Mouse (Mus musculus) bone marrow, adult 2 months (tissue): ENCODE measurements around the gene Islr.

ENCODE experiments used
- CTCF ChIP-seq: fragments of 200-500 bp; IDR thresholded peaks from 2 replicates; pipeline ENCODE4 v1.5.1; 2011; ENCODE audit warnings: low read length, control low read depth; ENCODE audit not compliant: control insufficient read depth, insufficient read depth
- POLR2A ChIP-seq: fragments of 200-500 bp; IDR thresholded peaks from 2 replicates; pipeline ENCODE4 v1.6.1; 2011; ENCODE audit warnings: low read depth, mild to moderate bottlenecking, control low read depth, low read length, borderline replicate concordance; ENCODE audit not compliant: control insufficient read depth

DNA sequence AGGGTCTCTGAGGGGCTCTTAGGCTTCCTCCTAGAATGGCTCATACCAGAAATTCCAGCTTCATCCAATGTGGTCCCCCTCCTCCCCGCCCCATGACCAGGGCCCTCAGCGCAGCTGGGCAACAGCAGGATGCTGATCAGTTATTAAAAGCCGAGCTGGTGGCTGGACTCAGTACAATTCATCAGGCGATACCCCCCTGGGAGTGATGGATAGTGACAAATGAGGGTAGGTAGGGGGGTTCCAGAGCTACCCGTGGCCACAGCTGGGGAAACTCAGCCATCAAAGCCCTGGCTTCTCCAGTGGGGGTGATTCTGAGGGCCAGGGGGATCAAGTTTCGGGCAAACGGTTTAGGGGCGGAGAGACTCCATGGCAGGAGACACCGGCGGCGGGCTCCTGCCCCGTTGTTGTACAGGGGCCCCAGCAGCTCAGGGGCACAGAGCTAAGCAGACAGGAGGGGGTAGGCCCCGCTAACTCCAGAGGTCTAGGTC is 75.1 kb downstream of the Islr start:
- TF ChIP-seq POLR2A (no peak), CTCF (no peak)
